Mouse (Mus musculus) intestine, postnatal 0 days (tissue): ENCODE measurements around the gene Rxfp2. TPM values are rescaled to one million over a fixed set of nuclear protein-coding genes. Genes with fewer than 3 reads are reported as not detected.

Source experiments
- ATAC-seq: fragments of 200-750 bp; cut with Nextera tagmentation; 2 replicates; pipeline ENCODE4 v1.8.0; 2017; ENCODE audit warnings: mild to moderate bottlenecking, moderate TSS enrichment, moderate library complexity
- H3K27ac ChIP-seq: fragments of 300-500 bp; sonication (generic); 2 replicates; pipeline ENCODE4 v1.5.1; 2014; ENCODE audit warnings: mild to moderate bottlenecking, low read depth, low read length, moderate library complexity
- H3K27me3 ChIP-seq: fragments of 300-500 bp; sonication (generic); replicated peaks from 2 replicates; pipeline ENCODE4 v1.6.1; 2014; ENCODE audit warnings: low read length, mixed read lengths; ENCODE audit not compliant: control insufficient read depth, insufficient read depth
- H3K36me3 ChIP-seq: fragments of 300-500 bp; sonication (generic); 2 replicates; pipeline ENCODE4 v1.6.1; 2014; ENCODE audit warnings: mild to moderate bottlenecking, moderate library complexity; ENCODE audit not compliant: control insufficient read depth, insufficient read depth
- H3K4me1 ChIP-seq: fragments of 300-500 bp; sonication (generic); replicated peaks from 2 replicates; pipeline ENCODE4 v1.6.1; 2014; ENCODE audit warnings: antibody characterized with exemption, low read length, mixed read lengths; ENCODE audit not compliant: control insufficient read depth, insufficient read depth
- H3K4me2 ChIP-seq: fragments of 300-500 bp; sonication (generic); replicated peaks from 2 replicates; pipeline ENCODE4 v1.6.1; 2014; ENCODE audit warnings: low read depth, mild to moderate bottlenecking, moderate library complexity
- H3K4me3 ChIP-seq: fragments of 300-500 bp; sonication (generic); 2 replicates; pipeline ENCODE4 v1.5.1; 2014; ENCODE audit warnings: low read depth, low read length
- H3K9ac ChIP-seq: fragments of 300-500 bp; sonication (generic); 2 replicates; pipeline ENCODE4 v1.6.1; 2014; ENCODE audit warnings: mild to moderate bottlenecking, low read depth, low read length
- H3K9me3 ChIP-seq: fragments of 300-500 bp; sonication (generic); 2 replicates; pipeline ENCODE4 v1.6.1; 2016; ENCODE audit warnings: mixed run types; ENCODE audit not compliant: control insufficient read depth
- CTCF ChIP-seq: sonication (generic); IDR thresholded peaks from 2 replicates; pipeline ENCODE4 v1.5.1; 2016; ENCODE audit warnings: low read depth, mild to moderate bottlenecking, control low read depth, antibody characterized with exemption, moderate library complexity
- WGBS: fragments of 180-500 bp; shearing (Covaris S2); extraction: QIAGEN DNeasy Blood & Tissue Kit; methylation state at CpG from one replicate; pipeline ENCODE4 v1.1.7; 2014; 5-methylcytosine and 5-hydroxymethylcytosine counted together
- polyA plus RNA-seq: library from polyadenylated mRNA; unstranded; fragments of >200 nt; fragmentation: Nextera tagmentation; extraction: Ambion mirVana; gene quantifications from 2 replicates; pipeline ENCODE4 v1.2.1, GENCODE M21; 2015

Rxfp2 gene
- polyA plus RNA-seq, 1 experiment from 2014 or later: not detected

DNA sequence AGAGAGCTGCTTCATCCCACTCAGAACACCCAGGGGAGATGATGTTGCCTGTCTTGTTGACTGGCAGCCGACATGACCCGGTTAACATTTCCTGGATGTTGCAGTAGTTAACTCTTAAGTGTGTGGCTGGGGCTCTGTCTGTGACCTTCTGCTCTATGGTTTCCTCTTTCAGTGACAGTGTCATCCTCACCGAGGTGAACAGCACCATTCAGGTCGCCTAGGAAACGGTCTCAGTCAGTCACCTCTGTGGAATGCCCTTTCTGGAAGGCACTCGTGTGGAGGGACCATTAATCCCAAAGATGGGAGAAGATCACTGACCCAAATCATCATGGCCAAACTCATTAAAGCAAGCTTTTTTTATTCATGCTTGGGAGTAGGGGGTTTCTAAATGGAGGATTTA lies 12.7 kb downstream of the Rxfp2 start:
- Histone ChIP-seq H3K4me1 (0 out of 2 replicates have a peak, but pooled peaks cover 3% of the 10 kb centered on the region), H3K27ac (no peak overlapping the region), H3K36me3 (no peaks in the 10 kb centered on the region), H3K4me2 (no peak overlapping the region), H3K27me3 (no peaks in the 10 kb centered on the region), H3K9me3 (no peaks in the 10 kb centered on the region), H3K4me3 (no peak overlapping the region), H3K9ac (no peak overlapping the region)
- 35% methylated on average over 6 of the region's 6 CpGs for WGBS
- peak; percentile 36 for ATAC-seq
- no peak for TF ChIP-seq CTCF

- no peak overlapping the region for H3K4me3 ChIP-seq
- no peak for TF ChIP-seq CTCF
- H3K4me1 ChIP-seq: 0 out of 2 replicates have a peak, but pooled peaks cover 3% of the 10 kb centered on the region
- no peaks in the 10 kb centered on the region for H3K27me3 ChIP-seq
- no peaks in the 10 kb centered on the region for H3K9me3 ChIP-seq
- H3K27ac ChIP-seq: peak overlapping the region; percentile 22; the same call in 1 of the 2 replicates
- no peak overlapping the region for H3K9ac ChIP-seq
- WGBS: 38% methylated on average over 3 of the region's 3 CpGs
- no peak overlapping the region for H3K4me2 ChIP-seq
- peak; percentile 84 for ATAC-seq
- H3K36me3 ChIP-seq: no peaks in the 10 kb centered on the region
Measured at GRCm38 (mm10) chr5:150031634-150032033, 13.2 kb downstream of the Rxfp2 start.

GRCm38 (mm10) chr5:150032075-150032492 lies 13.6 kb downstream of the Rxfp2 start:
- Histone ChIP-seq H3K27me3 (no peaks in the 10 kb centered on the region), H3K9me3 (no peaks in the 10 kb centered on the region), H3K27ac (peak overlapping the region; percentile 22; the same call in 1 of the 2 replicates), H3K9ac (no peak overlapping the region), H3K4me1 (0 out of 2 replicates have a peak, but pooled peaks cover 6% of the 10 kb centered on the region), H3K4me2 (no peak overlapping the region), H3K4me3 (no peak overlapping the region), H3K36me3 (no peaks in the 10 kb centered on the region)
- peak; percentile 45 for ATAC-seq
- no peak for TF ChIP-seq CTCF
- WGBS: 21% methylated on average over 3 of the region's 3 CpGs

- WGBS: 71% methylated on average over 8 of the region's 8 CpGs
- Histone ChIP-seq H3K9ac (no peak overlapping the region), H3K27ac (peak overlapping the region; percentile 50), H3K4me1 (0 out of 2 replicates have a peak, but pooled peaks cover 4% of the 10 kb centered on the region), H3K36me3 (no peaks in the 10 kb centered on the region), H3K4me3 (no peak overlapping the region), H3K27me3 (no peaks in the 10 kb centered on the region), H3K4me2 (no peak overlapping the region), H3K9me3 (no peaks in the 10 kb centered on the region)
- TF ChIP-seq CTCF: no peak
- no peak for ATAC-seq
Measured at GRCm38 (mm10) chr5:150036286-150036685, 17.8 kb downstream of the Rxfp2 start.

- Histone ChIP-seq H3K27me3 (no peaks in the 10 kb centered on the region), H3K9ac (no peak overlapping the region), H3K4me2 (no peak overlapping the region), H3K36me3 (no peaks in the 10 kb centered on the region), H3K9me3 (no peaks in the 10 kb centered on the region), H3K27ac (peak overlapping the region; percentile 50), H3K4me1 (0 out of 2 replicates have a peak, but pooled peaks cover 3% of the 10 kb centered on the region), H3K4me3 (no peak overlapping the region)
- peak; percentile 73 for ATAC-seq
- TF ChIP-seq CTCF: no peak
- 35% methylated on average over 4 of the region's 4 CpGs for WGBS
Measured at GRCm38 (mm10) chr5:150036918-150037317, 18.4 kb downstream of the Rxfp2 start.

DNA sequence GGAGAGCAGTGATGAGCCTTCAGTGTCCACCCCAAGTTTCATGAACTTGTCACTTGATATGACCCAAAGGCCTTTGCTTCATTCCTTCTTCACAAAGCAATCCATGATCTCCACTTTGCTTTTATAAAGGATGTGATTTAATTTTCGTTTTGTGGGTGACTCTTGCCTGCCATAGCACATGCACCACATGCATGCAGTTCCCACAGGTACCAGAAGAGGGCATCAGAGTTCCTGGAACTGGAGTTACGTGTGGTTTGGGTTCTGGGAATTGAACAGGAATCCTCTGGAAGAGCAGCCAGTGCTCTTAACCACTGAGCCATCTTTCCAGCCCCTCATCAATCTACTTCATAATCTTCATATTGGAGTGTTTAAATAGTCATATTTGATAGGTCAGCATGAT lies 26.1 kb downstream of the Rxfp2 start:
- no peaks in the 10 kb centered on the region for H3K4me1 ChIP-seq
- WGBS: 80% methylated on average over 2 of the region's 2 CpGs
- no peak for ATAC-seq
- H3K36me3 ChIP-seq: no peaks in the 10 kb centered on the region
- H3K27ac ChIP-seq: no peak overlapping the region
- no peak overlapping the region for H3K4me2 ChIP-seq
- no peak overlapping the region for H3K9ac ChIP-seq
- H3K27me3 ChIP-seq: no peaks in the 10 kb centered on the region
- TF ChIP-seq CTCF: peak; percentile 47
- H3K4me3 ChIP-seq: no peak overlapping the region
- H3K9me3 ChIP-seq: no peaks in the 10 kb centered on the region

GRCm38 (mm10) chr5:150046438-150046837 lies 28.0 kb downstream of the Rxfp2 start:
- WGBS: 76% methylated on average over 15 of the region's 15 CpGs

More at GRCm38 (mm10) chr5:150046438-150046837, 28.0 kb downstream of the Rxfp2 start:
- ATAC-seq: no peak
- no peaks in the 10 kb centered on the region for H3K36me3 ChIP-seq
- H3K4me2 ChIP-seq: no peak overlapping the region
- no peak overlapping the region for H3K4me3 ChIP-seq
- H3K27me3 ChIP-seq: no peaks in the 10 kb centered on the region
- no peaks in the 10 kb centered on the region for H3K4me1 ChIP-seq
- H3K9ac ChIP-seq: no peak overlapping the region
- no peaks in the 10 kb centered on the region for H3K9me3 ChIP-seq
- no peak for TF ChIP-seq CTCF
- no peak overlapping the region for H3K27ac ChIP-seq
